Mouse (Mus musculus) forebrain, postnatal 0 days (tissue): ENCODE data around the gene Dbh. TPM values are rescaled to one million over a fixed set of nuclear protein-coding genes. Genes with fewer than 3 reads are reported as not detected.

Experiments used
- ATAC-seq: fragments of 200-750 bp; cut with Nextera tagmentation; 2 replicates; pipeline ENCODE4 v1.8.0; 2017; ENCODE audit warnings: mild to moderate bottlenecking, moderate library complexity
- DNase-seq: peaks from one replicate; pipeline ENCODE4 v3.0.0-alpha.2; 2015
- H3K27ac ChIP-seq: fragments of 300-500 bp; sonication (generic); 2 replicates; pipeline ENCODE4 v1.5.1; 2014; ENCODE audit warnings: low read depth, mild to moderate bottlenecking, antibody characterized with exemption, low read length, moderate library complexity, mixed read lengths
- H3K27me3 ChIP-seq: fragments of 300-500 bp; sonication (generic); 2 replicates; pipeline ENCODE4 v1.6.1; 2014; ENCODE audit warnings: mild to moderate bottlenecking, low read length, mixed read lengths; ENCODE audit not compliant: insufficient read depth
- H3K36me3 ChIP-seq: fragments of 300-500 bp; sonication (generic); 2 replicates; pipeline ENCODE4 v1.6.1; 2014; ENCODE audit warnings: mild to moderate bottlenecking, moderate library complexity; ENCODE audit not compliant: insufficient read depth
- H3K4me1 ChIP-seq: fragments of 300-500 bp; sonication (generic); 2 replicates; pipeline ENCODE4 v1.6.1; 2014; ENCODE audit warnings: antibody characterized with exemption; ENCODE audit not compliant: insufficient read depth
- H3K4me2 ChIP-seq: fragments of 300-500 bp; sonication (generic); 2 replicates; pipeline ENCODE4 v1.6.1; 2014; ENCODE audit warnings: low read depth, mild to moderate bottlenecking, moderate library complexity
- H3K4me3 ChIP-seq: fragments of 300-500 bp; sonication (generic); 2 replicates; pipeline ENCODE4 v1.5.1; 2014; ENCODE audit warnings: low read depth, low read length, mixed read lengths
- H3K9ac ChIP-seq: fragments of 300-500 bp; sonication (generic); 2 replicates; pipeline ENCODE4 v1.6.1; 2014; ENCODE audit warnings: mild to moderate bottlenecking
- H3K9me3 ChIP-seq: fragments of 300-500 bp; sonication (generic); 2 replicates; pipeline ENCODE4 v1.6.1; 2016; ENCODE audit warnings: low read length
- CTCF ChIP-seq: sonication (generic); IDR thresholded peaks from 2 replicates; pipeline ENCODE4 v1.5.1; 2016; ENCODE audit warnings: antibody characterized with exemption, control low read depth, low read depth
- WGBS: fragments of 180-500 bp; shearing (Covaris S2); extraction: QIAGEN DNeasy Blood & Tissue Kit; methylation state at CpG from one replicate; pipeline ENCODE4 v1.1.7; 2014; 5-methylcytosine and 5-hydroxymethylcytosine counted together
- polyA plus RNA-seq: library from polyadenylated mRNA; unstranded; fragments of >200 nt; fragmentation: Nextera tagmentation; extraction: Ambion mirVana; gene quantifications from 2 replicates; pipeline ENCODE4 v1.2.1, GENCODE M21; 2015
- total RNA-seq: library from RNA; depleted of rRNA; stranded (reverse); fragments of >200 nt; gene quantifications from 2 replicates; pipeline ENCODE4 v1.2.3, GENCODE M21; 2014; rRNA removed

The Dbh gene
- total RNA-seq (0.05 and 0.15 TPM in 2 replicates), polyA plus RNA-seq (0.09 and 0.15 TPM in 2 replicates)

DNA sequence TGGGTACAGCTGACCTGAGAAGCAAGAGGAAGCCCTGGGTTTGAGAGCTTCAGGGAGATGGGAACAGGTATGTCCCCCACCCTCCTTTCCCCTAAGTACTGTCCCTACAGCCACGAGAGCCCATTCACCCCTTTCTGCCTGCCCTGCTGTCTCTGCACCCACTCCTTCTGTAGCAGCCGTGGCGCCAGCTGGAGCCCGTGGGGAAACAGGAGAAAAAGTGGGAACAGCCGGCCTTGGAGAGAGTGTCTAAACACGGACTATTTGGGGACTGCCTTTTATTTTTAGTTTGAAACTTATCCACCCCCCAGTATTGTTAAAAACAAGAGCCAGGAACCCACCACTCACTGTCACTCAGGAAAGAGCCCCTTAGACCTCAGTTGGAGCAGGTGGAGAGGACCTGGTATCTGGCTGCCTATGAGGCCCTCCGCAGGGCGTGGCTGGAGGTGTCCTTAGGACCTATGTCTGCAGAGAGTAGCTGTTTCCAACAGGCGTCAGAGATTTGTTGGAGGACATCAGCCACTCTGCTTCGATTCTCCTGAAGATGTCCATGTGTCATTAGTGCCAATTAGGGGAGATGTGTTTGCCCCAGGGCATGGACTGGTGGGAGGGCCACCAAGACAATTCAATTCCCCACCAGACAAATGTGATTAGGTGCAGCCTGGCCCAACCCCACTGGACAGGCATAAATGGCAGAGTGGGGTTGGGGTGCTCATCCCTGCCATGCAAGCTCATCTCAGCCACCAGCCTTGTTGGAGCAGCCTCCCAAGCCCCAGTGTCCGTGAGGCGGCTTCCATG, at the start of gene Dbh:
Gene Dbh, plus strand, starts transcription at position 438 of the 795 bp plus-strand sequence.
- no peaks in the 10 kb centered on the region for H3K36me3 ChIP-seq
- no peaks in the 10 kb centered on the region for H3K9me3 ChIP-seq
- WGBS, result 71% methylated on average over 12 of the region's 12 CpGs
- no peak within 1 kb of the TSS for H3K9ac ChIP-seq
- no peak within 1 kb of the TSS for H3K27ac ChIP-seq
- no peak within 1 kb of the TSS for H3K4me2 ChIP-seq
- H3K4me1 ChIP-seq, result 0 out of 2 replicates have a peak, but pooled peaks cover 3% of the 10 kb centered on the region
- H3K27me3 ChIP-seq, result no peaks in the 10 kb centered on the region
- H3K4me3 ChIP-seq, result no peak within 1 kb of the TSS
- TF ChIP-seq CTCF, result no peak
- ATAC-seq (0 out of 2 replicates have a peak, but pooled peaks have one; percentile 25), DNase-seq (peak; percentile 57)

DNA sequence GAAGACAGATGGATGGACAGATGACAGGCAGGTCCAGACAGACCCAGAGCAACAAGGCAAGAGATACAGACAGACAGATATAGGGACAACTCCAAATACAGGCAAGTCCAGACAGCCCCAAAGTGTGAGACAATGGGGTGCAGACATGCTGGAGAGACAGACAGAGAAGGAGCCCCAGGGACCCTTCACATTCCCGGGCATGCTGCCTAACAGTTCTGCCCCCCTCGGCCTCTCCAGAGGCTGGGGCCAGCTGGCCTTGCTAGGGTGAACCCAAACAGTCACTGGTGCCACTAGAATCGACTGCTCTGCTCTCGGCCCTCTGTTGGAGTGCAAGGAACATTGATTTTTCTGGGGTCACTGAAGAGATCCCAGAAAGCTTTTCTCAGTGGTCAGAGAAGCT, 46.6 kb upstream of the Dbh start:
- Histone ChIP-seq H3K36me3 (no peaks in the 10 kb centered on the region), H3K27me3 (no peaks in the 10 kb centered on the region), H3K4me1 (peaks cover 6% of the 10 kb centered on the region; the same call in 1 of the 2 replicates), H3K4me2 (no peak overlapping the region), H3K27ac (no peak overlapping the region), H3K9ac (no peak overlapping the region), H3K9me3 (no peaks in the 10 kb centered on the region), H3K4me3 (no peak overlapping the region)
- ATAC-seq (no peak), DNase-seq (no peak)
- 66% methylated on average over 4 of the region's 4 CpGs for WGBS
- TF ChIP-seq CTCF, result no peak

DNA sequence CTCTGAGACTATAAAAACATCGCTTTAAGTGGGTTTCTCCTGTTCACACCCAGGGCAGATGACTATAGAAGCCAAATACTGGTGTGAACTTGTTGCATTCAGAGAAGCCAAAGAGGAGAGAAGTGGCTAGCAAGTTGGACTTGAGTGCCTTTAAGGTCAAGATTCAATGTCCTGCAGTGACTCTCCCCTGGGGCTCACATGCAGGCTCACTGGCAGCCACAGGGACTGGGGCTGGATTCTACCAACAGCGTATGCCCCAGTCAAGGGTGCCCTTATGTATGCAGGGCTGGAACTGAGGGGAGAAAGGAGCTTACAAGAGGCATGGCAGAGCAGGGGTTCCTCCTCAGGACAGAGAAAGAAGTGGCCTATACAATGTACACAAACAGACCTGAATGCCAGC, 45.3 kb upstream of the Dbh start:
- Histone ChIP-seq H3K27ac (no peak overlapping the region), H3K4me2 (no peak overlapping the region), H3K9ac (no peak overlapping the region), H3K9me3 (no peaks in the 10 kb centered on the region), H3K4me1 (peaks cover 6% of the 10 kb centered on the region; the same call in 1 of the 2 replicates), H3K4me3 (no peak overlapping the region), H3K36me3 (no peaks in the 10 kb centered on the region), H3K27me3 (no peaks in the 10 kb centered on the region)
- ATAC-seq, result no peak
- DNase-seq, result no peak
- WGBS, result 84% methylated on average over 2 of the region's 2 CpGs
- no peak for TF ChIP-seq CTCF

DNA sequence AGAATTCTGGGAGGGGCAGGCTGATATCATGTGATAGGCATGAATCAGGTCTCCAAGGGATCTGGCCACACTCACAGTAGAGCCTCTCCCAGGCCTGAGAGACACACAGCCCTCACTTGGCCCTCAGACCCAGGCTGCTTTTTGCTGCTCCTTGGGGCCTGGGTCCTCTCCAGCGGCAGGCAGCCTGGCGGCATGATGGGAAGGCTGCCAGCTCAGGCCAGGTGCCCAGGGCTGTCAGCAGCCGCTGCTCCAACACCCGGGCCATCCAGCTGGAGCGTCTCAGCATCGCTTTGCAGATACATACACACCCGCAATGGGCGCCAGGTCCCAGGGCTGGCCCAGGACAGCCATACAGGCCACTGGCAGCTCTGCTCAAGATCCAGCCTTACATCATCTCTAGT, 44.8 kb upstream of the Dbh start:
- H3K27ac ChIP-seq, result no peak overlapping the region
- H3K9me3 ChIP-seq, result no peaks in the 10 kb centered on the region
- TF ChIP-seq CTCF, result no peak
- WGBS, result 40% methylated on average over 8 of the region's 8 CpGs
- no peaks in the 10 kb centered on the region for H3K36me3 ChIP-seq
- H3K4me1 ChIP-seq, result peaks cover 6% of the 10 kb centered on the region; the same call in 1 of the 2 replicates
- no peak overlapping the region for H3K9ac ChIP-seq
- no peak overlapping the region for H3K4me2 ChIP-seq
- DNase-seq (peak; percentile 43), ATAC-seq (peak; percentile 32; the same call in 1 of the 2 replicates)
- H3K4me3 ChIP-seq, result no peak overlapping the region
- no peaks in the 10 kb centered on the region for H3K27me3 ChIP-seq

DNA sequence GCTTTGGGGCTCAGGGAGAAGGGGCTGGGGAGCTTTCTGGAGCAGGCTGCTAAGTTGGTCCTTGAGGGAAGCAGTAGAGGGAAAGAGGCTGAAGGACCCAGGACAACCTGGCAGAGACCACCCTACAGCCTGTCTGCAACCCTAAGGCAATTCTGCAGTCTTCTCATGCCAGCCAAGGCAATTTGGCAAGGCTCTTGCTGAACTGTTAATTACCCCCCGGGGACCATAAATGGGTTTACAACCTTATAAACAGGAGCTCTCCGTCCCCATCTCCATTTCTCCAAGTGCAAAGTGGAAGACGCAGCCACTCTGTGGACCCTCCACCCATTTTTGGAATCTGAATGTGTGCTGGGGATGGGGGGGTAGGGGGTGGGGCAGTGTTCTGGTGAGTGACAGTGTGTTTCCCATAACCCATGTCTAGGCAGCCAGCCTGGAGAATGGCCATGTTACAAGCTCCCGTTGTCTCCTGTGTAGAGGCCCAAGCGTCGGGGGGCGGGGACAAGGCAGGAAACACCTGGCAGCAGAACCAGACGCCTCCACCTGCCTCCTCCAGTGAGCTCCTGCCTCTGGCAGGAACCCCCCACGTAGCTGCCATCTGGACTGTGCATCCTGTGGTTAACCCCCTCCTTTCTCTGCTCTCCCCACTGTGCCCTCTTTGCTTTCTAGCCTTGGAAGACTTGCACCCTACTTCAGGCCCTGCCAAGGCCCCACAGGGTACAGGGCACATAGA, 43.2 kb upstream of the Dbh start:
- DNase-seq, result no peak
- no peak overlapping the region for H3K27ac ChIP-seq

DNA sequence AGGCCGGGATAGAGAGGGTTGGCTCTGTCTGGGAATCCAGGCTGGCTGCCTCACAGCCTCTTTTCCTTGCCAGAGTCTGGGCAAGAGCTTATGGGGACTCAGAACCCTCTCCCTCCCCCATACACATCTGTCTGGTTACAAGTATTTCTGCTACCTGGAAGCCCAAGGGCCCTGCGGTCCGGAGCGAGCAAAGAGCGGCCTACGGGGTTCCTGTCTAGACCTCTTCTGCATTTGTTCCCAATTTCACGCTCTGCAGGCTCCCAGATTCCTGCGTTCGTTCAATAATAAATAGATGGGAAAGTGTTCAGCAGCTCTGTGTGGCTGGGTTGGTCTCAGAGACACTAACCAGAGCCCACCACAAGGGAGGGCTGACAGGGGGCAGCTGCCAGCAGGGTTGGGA, 42.5 kb upstream of the Dbh start:
- no peaks in the 10 kb centered on the region for H3K9me3 ChIP-seq
- peaks cover 6% of the 10 kb centered on the region; the same call in 1 of the 2 replicates for H3K4me1 ChIP-seq
- ATAC-seq (no peak), DNase-seq (no peak)
- TF ChIP-seq CTCF, result no peak
- H3K36me3 ChIP-seq, result no peaks in the 10 kb centered on the region
- no peak overlapping the region for H3K4me2 ChIP-seq
- H3K27me3 ChIP-seq, result no peaks in the 10 kb centered on the region
- no peak overlapping the region for H3K4me3 ChIP-seq
- 37% methylated on average over 9 of the region's 9 CpGs for WGBS
- H3K27ac ChIP-seq, result no peak overlapping the region
- no peak overlapping the region for H3K9ac ChIP-seq

More for the DNA sequence above, 43.2 kb upstream of the Dbh start:
- peak; percentile 36 for ATAC-seq
- H3K36me3 ChIP-seq, result no peaks in the 10 kb centered on the region
- H3K27me3 ChIP-seq, result no peaks in the 10 kb centered on the region
- H3K4me1 ChIP-seq, result peaks cover 6% of the 10 kb centered on the region; the same call in 1 of the 2 replicates
- WGBS, result 24% methylated on average over 9 of the region's 9 CpGs
- no peak overlapping the region for H3K9ac ChIP-seq
- no peak for TF ChIP-seq CTCF
- H3K4me3 ChIP-seq, result no peak overlapping the region
- H3K4me2 ChIP-seq, result no peak overlapping the region
- H3K9me3 ChIP-seq, result no peaks in the 10 kb centered on the region

DNA sequence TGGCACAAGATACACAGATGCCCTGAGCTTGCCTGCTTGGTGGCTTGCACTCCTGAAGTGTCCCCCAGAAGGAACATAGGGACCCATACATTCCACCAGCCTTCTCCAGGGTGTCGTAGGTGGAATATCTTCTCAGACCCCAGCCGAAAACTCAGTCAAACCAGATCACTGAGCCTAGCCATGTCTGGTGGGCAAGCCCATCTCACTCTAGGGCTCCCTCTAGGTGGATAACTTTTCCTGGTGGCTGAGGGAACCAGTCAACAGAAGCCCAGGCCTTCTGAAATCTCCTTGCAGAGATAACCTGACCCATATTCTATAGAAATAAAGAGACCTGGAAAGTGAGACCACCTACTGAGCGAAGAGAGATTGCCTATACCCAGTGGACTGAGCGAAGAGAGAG, 41.9 kb upstream of the Dbh start:
- TF ChIP-seq CTCF, result no peak
- no peak overlapping the region for H3K27ac ChIP-seq
- WGBS, result 98% methylated on average over 4 of the region's 4 CpGs
- H3K9me3 ChIP-seq, result no peaks in the 10 kb centered on the region
- H3K4me3 ChIP-seq, result no peak overlapping the region
- no peaks in the 10 kb centered on the region for H3K36me3 ChIP-seq
- no peak overlapping the region for H3K4me2 ChIP-seq
- ATAC-seq (no peak), DNase-seq (no peak)
- H3K4me1 ChIP-seq, result peaks cover 6% of the 10 kb centered on the region; the same call in 1 of the 2 replicates
- no peaks in the 10 kb centered on the region for H3K27me3 ChIP-seq
- no peak overlapping the region for H3K9ac ChIP-seq
